Mouse (Mus musculus): ENCODE measurements around the gene Laptm5. TPM values are rescaled to one million over a fixed set of nuclear protein-coding genes. Genes with fewer than 3 reads are reported as not detected.

Gene Laptm5
- total and polyA plus RNA-seq, 3 experiments = 101 to 696 (median 234) TPM

- peaks cover 13 to 44% of the 10 kb centered on the region in 2 experiments for H3K4me1 ChIP-seq (ENCODE audit: control insufficient read depth in 1 of 2, insufficient read depth in 2 of 2, low read length in 2 of 2)
- no peaks in the 10 kb centered on the region for H3K27me3 ChIP-seq (ENCODE audit: control insufficient read depth in 1 of 2, insufficient read depth in 2 of 2, low read length in 2 of 2)
- H3K27ac ChIP-seq (ENCODE audit: control insufficient read depth, low read depth, low read length) = peak overlapping the region; percentile 80
- DNase-seq (ENCODE audit: low read depth, low spot score) = peak; percentile 83
- H3K4me3 ChIP-seq (ENCODE audit: control insufficient read depth in 1 of 2, insufficient read depth in 1 of 2, low read depth in 2 of 2, low read length in 2 of 2) = no peak overlapping the region
- H3K9ac ChIP-seq (ENCODE audit: control insufficient read depth, low read depth, low read length, poor library complexity, severe bottlenecking) = peak overlapping the region; percentile 39; the same call in 1 of the 2 replicates
- peaks cover 0 to 45% of the 10 kb centered on the region in 2 experiments; a peak in 2 of 4 replicates for H3K36me3 ChIP-seq (ENCODE audit: control insufficient read depth in 1 of 2, insufficient read depth in 2 of 2, low read length in 2 of 2)
- no peaks in the 10 kb centered on the region for H3K9me3 ChIP-seq (replicated peaks; ENCODE audit: insufficient read depth, low read length)
- peaks cover 33% of the 10 kb centered on the region for H3K79me2 ChIP-seq (ENCODE audit: control insufficient read depth, insufficient read depth, low read length, poor library complexity)
- TF ChIP-seq BHLHE40 (IDR thresholded peaks at IDR 0.05; ENCODE audit: borderline replicate concordance, low read depth, low read length) (peak; percentile 83), NRF1 (IDR thresholded peaks at IDR 0.05; ENCODE audit: insufficient read depth, low read depth, low read length, poor library complexity, severe bottlenecking) (no peak), MYC (IDR thresholded peaks at IDR 0.05; ENCODE audit: low read depth, low read length) (no peak), MAX (IDR thresholded peaks at IDR 0.05; ENCODE audit: low read length) (no peak), HCFC1 (IDR thresholded peaks at IDR 0.05; ENCODE audit: low read depth, low read length) (peak; percentile 50; the same call in 1 of the 2 replicates), ZMIZ1 (IDR thresholded peaks at IDR 0.05; ENCODE audit: low read depth, low read length) (no peak), CHD1 (IDR thresholded peaks at IDR 0.05; ENCODE audit: low read depth, low read length) (no peak), CTCF (IDR thresholded peaks at IDR 0.05 in 2 of 3, conservative IDR thresholded peaks at IDR 0.05 in 1 of 3; ENCODE audit: control insufficient read depth in 1 of 3, insufficient read depth in 1 of 3, low read depth in 2 of 3, low read length in 3 of 3, poor library complexity in 1 of 3, severe bottlenecking in 1 of 3) (no peak), POLR2AphosphoS2 (IDR thresholded peaks at IDR 0.05; ENCODE audit: low read length) (no peak), ZC3H11A (IDR thresholded peaks at IDR 0.05; ENCODE audit: low read depth, low read length) (no peak), ELF1 (IDR thresholded peaks at IDR 0.05; ENCODE audit: low read depth, low read length) (0 out of 2 replicates have a peak, but pooled peaks have one; percentile 14), EP300 (IDR thresholded peaks at IDR 0.05; ENCODE audit: low read depth in 1 of 2, low read length in 2 of 2) (peak; percentile 86 to 92), ZKSCAN1 (IDR thresholded peaks at IDR 0.05; ENCODE audit: low read depth, low read length) (no peak), POLR2AphosphoS5 (IDR thresholded peaks at IDR 0.05; ENCODE audit: borderline replicate concordance, low read depth, low read length) (no peak), RCOR1 (IDR thresholded peaks at IDR 0.05; ENCODE audit: low read depth, low read length) (peak; percentile 42; the same call in 1 of the 2 replicates), USF2 (IDR thresholded peaks at IDR 0.05; ENCODE audit: borderline replicate concordance in 1 of 2, insufficient read depth in 1 of 2, low read depth in 1 of 2, low read length in 2 of 2) (no peak), GABPA (IDR thresholded peaks at IDR 0.05; ENCODE audit: low read depth, low read length) (no peak), MAFK (IDR thresholded peaks at IDR 0.05; ENCODE audit: borderline replicate concordance, low read depth, low read length) (peak; percentile 54; the same call in 1 of the 2 replicates), MAZ (IDR thresholded peaks at IDR 0.05; ENCODE audit: low read depth, low read length) (peak; percentile 90), TCF12 (IDR thresholded peaks at IDR 0.05; ENCODE audit: low read depth, low read length) (peak; percentile 84), KAT2A (conservative IDR thresholded peaks at IDR 0.05; ENCODE audit: low read depth, low read length) (no peak), E2F4 (IDR thresholded peaks at IDR 0.05; ENCODE audit: borderline replicate concordance, low read depth, low read length) (no peak), CHD2 (IDR thresholded peaks at IDR 0.05; ENCODE audit: low read length) (no peak), USF1 (IDR thresholded peaks at IDR 0.05; ENCODE audit: low read depth, low read length) (no peak), ETS1 (IDR thresholded peaks at IDR 0.05; ENCODE audit: low read depth, low read length) (peak; percentile 100), GATA1 (IDR thresholded peaks at IDR 0.05; ENCODE audit: low read depth, low read length) (peak; percentile 70), RAD21 (IDR thresholded peaks at IDR 0.05; ENCODE audit: low read depth, low read length) (no peak), SMC3 (IDR thresholded peaks at IDR 0.05; ENCODE audit: low read depth, low read length) (0 out of 2 replicates have a peak, but pooled peaks have one; percentile 5), TAL1 (IDR thresholded peaks at IDR 0.05; ENCODE audit: low read length) (peak; percentile 83), ZNF384 (IDR thresholded peaks at IDR 0.05; ENCODE audit: low read depth, low read length) (no peak), UBTF (IDR thresholded peaks at IDR 0.05; ENCODE audit: borderline replicate concordance, insufficient read depth, low read depth, low read length) (no peak), MXI1 (IDR thresholded peaks at IDR 0.05; ENCODE audit: low read depth, low read length) (peak; percentile 6; the same call in 1 of the 2 replicates), MEF2A (IDR thresholded peaks at IDR 0.05; ENCODE audit: extremely low read depth, insufficient replicate concordance, low read depth, low read length, poor library complexity, severe bottlenecking) (peak; percentile 20; the same call in 1 of the 2 replicates), SIN3A (IDR thresholded peaks at IDR 0.05; ENCODE audit: low read length) (peak; percentile 94), NELFE (IDR thresholded peaks at IDR 0.05; ENCODE audit: low read depth, low read length) (no peak)
Measured at GRCm38 (mm10) chr4:130920951-130921693, 8.2 kb downstream of the Laptm5 start.

Data from MEL (cell line).